Mouse (Mus musculus) cerebellum, adult 8-10 months (tissue): ENCODE results near the gene Suds3.

Experiments
- DNase-seq: peaks from one replicate; pipeline ENCODE4 v3.0.0; 2022

Suds3 gene

DNA sequence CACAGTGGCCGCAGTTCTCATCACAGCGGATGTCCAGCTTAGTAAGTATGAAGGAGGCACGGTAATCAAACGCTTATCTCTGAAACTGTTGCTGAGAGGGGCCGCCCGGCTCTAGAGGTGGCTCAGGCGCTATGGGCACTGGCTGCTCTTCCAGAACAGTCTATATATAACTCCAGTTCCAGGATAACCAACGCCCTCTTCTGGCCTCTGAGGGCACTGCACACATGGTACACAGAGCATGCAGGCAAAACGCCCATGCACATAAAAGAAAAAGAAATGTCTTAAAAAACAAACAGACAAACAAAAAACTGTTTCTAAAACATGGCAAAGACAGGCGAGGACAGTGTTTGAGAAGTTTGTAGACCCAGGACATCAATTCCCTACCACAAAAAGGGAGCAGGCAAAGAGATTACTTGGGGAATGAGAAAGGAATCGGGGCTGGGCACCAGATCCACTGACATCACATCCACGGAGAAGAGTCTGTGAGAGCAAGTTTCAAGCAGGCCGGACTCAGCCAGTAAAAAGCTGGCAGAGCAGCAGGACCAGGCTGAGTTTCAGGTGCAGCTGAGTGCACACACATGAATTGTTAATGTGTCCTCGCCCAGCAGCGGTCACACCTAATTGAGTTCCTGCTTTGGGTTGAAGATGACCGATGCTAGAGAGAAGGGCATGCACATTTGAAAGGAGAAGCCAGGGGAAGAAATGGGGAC is 4.7 kb downstream of the Suds3 start:
- no peak for DNase-seq

DNA sequence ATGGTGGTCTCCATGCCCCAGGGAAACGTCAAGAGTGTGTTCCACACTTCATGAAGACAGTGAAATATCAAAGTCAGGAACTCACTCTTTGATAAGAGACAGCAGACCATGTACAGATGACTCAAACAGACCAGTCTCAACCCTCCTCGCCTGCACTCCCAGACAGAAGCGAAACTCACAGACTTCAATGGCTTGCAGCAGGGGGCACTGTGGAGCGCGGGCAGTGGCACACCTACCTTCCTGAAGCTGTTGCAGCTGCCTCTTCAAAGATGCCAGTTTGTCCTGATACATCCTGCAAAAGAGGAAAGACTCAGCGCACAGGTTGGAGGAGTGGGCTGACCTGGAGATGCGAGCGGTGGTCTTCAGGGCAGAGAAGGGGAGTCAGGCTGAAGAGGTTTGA is 6.4 kb downstream of the Suds3 start:
- DNase-seq: no peak

DNA sequence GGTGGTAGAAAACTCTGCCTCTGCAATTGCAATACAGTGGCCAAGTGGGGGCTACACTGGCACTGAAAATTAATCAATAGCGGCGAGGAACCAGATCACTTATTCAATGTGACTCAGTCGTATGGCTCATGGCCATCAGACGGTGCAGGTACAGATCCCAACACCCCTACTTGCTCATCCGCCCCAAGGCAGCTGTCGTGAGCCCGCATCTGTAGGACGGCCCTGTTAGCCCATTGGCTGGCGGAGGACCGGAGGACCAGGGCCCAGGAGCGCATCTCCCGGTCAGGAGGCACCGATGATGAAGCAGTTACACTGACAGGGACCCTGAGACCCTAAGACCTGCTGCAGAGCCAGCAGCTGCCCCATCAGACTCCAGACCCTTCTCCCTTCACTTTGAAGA is 7.2 kb downstream of the Suds3 start:
- DNase-seq: no peak

DNA sequence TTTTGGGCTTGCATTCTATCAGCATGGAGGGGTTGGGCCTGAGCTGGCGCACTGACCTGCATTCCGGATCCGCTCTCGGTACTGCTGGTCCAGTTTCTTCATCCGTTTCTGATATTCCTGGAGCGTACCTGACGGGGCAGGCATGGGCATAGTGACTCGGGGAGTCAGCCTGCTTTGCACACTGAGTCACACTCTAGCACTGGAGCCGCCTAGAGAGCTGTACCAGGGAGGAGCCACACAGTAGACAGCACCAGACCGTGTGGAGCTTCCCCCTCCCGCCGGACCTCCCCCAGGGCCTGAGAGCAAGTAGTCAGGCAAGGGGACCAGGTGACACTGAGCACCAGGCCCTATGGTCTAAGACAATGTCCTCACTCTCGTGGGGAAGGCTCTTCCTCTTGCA is 7.6 kb downstream of the Suds3 start:
- no peak for DNase-seq

DNA sequence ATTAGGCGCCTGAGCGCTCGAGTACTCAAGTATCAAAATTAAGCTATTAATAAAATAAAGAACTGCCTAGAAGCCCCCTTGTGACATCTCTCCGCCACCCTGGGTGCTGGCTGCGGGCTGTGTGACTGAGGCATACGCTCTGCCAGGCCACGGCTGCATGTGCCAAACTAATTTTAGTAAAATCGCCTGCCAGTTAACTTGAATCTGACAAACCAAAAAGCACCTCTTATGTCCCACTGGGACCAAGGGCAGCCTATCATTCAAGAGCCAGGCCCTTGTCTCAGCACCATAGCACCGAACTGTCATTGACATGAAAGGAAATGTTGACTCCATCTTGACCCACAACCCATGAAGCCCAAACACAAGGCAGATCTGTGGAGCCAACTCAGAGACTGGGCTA is 10.2 kb downstream of the Suds3 start:
- no peak for DNase-seq

DNA sequence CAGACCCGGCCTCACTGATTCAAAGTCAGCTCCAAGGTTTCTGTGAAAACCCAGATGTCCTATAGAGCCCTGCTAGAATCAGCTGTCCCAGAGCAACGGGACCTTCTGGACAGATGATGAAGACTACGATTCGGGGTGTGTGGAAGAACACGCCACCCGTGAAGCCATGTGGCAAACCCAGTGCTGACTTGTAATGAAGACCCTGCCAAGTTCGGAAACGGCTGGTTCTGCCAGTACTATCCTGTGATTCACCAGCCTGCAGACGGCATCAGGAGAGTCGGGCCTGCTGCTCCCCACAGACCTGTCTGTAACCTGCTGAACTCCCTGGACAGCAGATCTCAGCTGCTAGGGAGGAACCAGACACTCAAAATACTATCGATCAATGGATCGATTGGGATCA is 11.6 kb downstream of the Suds3 start:
- DNase-seq: no peak

DNA sequence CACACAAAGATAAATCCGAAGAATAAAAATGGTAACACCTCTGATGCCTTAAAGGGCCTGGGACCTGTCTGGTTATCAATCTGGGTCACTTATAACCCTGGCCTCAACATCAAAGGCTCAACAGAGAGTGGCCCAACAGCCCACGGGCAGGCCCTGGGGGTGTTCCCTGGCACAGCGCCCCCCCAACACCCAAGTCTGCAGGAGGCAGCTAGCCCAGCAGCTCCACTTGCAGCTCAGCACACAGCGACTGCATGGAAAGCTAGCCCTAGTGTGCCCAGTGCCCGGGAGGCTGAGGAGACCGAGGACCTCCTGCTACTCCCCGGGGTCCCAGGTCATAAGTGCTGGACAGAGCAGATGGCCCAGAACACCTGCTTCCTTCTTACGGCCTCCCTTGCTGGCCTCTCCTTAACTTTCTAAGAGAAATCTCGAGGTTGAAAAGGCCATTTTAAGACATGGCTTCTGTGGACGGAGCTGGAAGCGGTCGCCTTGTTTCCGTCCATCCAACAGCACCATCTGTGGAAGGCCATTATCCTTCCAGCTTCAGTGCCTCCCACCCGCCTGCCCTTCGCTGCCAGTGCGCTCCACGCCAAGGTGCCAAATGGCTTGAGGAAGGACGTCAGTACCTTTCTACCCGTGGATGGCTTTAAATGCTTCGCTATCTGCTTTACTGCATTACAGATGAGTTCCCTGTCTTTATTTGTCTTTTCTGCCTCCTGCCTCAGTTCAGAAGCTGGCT is 12.6 kb downstream of the Suds3 start:
- DNase-seq: peak; percentile 55

DNA sequence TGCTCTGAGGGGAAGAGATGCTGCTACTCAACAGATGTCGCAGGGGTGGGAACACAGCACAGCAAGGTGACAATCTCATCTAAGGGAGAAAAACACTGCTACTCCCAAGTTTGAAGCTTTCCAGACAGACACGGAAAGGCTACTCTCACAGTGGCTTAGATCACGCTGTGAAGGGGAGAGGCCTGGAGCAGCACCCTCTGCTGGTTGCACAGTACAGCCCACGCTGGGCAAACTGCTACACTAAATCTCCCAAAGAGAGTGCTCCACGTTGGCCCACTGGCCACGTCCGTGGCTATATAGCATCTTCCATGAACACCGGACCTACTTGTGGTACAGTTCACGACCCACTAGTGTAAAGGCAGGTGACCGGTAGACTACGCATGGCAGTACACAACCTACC is 16.2 kb downstream of the Suds3 start:
- no peak for DNase-seq

DNA sequence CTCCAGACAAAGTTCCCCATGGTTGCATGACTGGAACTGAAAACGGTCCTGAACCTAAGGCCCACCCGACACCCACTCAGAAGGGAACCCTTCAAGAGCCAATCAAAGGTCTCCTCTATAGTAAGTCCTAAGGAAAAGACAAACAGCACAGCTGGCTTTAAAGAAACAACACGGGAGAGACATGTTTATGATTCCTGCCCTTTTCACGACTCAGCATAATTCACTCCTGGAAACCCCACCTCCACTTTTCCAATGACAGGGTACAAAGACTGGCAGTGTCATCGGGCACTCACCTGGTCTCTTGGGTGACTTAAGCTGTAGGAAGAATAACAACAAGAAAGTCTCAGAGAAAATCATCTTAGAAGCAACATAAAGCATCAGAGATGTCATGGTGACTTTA is 16.9 kb downstream of the Suds3 start:
- DNase-seq: no peak

DNA sequence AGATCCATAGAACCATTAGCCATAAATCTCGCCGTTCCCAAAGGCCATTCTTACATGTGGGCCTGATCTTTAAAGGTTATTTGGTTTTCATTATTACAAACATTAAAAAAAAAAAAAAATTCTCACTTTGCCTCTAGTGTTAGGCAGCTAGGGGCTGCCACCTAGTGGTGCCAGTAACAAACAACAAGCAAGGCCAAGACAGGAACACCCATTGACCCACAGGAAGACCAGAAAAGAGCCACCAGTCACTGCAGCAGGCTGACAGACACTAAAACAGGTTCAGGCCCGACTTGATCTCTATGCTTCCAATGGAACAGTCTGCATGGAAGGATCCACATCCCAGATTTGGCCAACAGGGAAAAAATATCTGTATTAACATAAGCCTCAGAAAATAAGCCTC is 19.2 kb downstream of the Suds3 start:
- peak; percentile 61 for DNase-seq

DNA sequence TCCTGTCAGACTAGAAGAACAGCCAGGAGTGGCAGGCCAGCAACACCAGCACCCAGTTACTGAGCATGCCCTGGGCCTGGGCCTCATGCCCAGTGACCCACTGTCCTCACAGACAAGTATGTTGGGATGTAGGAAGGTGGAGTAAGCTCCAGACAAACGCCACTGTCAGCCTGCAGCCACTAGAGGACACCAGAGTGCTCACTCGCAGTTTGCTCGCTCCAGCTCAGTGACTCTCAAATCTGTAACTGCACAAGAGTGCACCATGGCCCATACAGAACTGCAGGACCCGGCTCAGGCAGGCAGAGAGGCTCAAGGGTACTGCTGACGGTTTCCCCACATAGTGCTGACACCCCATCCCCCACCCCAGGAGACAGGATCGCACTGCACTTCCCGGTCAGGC is 21.5 kb downstream of the Suds3 start:
- DNase-seq: peak; percentile 53

DNA sequence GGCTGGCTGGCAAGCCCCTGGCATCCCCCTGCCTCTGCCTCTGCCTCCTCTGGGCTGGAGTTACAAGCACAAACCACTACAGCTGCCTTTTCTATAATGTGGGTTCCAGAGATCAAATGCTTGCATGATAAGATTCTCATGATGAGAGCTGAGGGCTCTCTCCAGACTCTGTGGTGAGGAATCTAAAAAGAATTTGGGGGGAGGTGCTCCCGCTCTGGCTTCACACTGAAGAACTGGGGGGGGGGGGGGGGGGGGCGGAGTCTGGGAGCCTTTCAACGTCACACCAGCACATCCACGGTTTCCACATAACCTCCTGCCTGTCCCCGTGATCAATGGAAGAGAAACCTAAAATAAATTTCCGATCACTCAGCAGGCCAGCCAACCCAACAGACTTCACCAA is 26.1 kb downstream of the Suds3 start:
- DNase-seq: no peak

DNA sequence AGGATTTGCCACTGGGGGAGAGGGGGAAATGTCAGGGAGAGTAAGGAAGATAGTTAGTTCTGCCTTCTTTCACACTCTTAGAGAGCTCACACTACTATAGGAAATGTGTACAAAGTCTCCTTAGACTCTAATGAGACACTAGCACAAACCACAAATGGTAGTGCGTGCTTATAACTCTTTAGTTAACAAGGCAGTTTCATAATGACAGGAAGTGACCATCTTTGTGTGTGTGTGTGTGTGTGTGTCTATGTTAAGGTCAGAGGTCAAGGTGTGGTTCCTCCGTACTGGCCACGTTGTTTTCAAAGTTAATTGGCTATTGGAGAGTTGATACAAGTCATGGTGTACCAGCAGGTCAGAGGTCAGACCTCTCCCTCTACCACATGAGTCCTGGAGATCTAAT is 26.8 kb downstream of the Suds3 start:
- DNase-seq: no peak

DNA sequence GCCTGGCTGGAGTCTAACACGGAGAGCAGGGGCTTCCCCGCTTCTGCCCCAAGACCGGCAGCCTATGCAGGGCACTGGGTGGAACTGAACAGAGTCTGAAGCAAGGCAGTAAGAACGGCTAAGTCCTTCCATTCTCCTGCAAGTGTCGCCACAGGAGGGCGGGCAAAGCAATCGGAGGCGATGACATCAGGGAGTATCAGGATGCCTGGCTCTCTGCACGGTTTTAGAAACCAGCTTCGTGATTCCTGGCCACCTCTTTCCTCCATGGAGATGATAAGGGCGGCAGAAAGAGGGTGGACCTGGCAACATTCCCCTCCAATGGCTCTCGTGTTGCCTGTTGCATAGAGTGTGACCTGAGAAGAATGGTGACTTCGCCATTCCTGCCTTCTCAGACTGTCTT is 28.2 kb downstream of the Suds3 start:
- DNase-seq: no peak

DNA sequence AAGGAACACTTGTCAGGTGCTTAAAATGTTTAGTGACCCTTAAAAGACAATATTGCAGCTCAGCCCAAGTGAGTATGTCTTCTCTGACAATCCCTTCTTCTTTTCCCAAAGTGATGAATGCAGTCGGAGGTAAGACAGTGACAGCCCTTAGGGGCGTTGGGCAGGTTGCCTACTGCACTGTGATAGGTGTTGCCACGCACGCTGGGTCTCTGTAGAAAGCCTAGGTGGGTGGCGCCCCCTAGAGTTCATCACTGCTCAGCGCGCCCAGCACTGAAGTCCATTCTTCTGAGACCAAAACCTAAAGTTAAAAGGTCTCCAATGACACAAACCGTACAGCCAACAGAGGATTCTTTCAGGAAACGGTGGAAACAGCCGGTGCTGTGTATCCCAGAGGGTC is 46.4 kb downstream of the Suds3 start:
- DNase-seq: peak; percentile 83

DNA sequence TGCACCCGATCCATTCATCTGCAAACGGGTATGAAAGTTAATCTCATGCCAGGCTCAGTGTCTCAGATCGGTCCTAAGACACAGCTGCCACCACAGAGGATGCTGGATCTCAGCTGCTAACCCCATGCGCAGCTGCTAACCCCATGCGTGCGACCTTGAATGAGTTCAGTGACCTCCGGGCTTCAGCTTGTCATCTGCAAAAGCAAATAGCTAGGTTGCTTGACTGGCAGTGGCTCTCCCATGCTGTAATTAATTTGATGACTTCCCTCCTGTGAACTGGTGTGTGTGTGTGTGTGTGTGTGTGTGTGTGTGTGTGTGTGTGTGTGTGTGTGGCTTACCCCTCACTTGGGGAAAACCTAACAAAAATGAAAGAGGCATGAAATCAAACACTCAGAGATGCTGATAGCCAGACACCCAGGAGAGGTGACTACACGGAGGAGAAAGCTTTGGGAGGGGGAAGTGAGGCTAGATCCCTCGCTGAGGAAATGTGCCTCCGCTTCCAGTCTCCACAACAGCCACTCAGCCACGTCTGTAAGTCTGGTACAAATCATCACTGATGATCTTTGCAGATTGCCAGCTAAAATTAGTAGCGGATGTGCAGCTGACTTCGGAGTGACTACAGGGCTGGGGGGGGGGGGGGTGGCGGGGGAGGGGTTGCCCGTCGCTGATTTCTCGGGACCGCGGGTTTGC is 47.0 kb downstream of the Suds3 start:
- DNase-seq: no peak

DNA sequence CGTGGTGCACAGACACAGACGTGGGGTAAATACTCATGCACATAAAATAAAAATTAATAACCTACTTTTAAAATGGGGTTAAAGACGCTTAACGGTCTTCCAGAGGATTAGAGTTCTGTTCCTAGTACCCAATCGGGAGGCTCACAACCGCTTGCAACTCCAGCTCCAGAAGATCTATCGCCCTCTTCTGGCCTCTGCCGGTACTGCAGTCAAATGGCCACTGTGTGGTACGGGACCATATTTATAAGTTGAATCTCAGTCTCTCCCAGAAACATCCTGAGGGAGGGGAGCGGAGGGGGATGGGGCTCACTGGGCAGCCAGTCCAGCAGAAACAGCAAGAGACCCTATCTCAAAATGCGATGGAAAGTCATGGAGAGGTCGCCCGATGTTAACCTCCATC is 47.7 kb downstream of the Suds3 start:
- DNase-seq: no peak

DNA sequence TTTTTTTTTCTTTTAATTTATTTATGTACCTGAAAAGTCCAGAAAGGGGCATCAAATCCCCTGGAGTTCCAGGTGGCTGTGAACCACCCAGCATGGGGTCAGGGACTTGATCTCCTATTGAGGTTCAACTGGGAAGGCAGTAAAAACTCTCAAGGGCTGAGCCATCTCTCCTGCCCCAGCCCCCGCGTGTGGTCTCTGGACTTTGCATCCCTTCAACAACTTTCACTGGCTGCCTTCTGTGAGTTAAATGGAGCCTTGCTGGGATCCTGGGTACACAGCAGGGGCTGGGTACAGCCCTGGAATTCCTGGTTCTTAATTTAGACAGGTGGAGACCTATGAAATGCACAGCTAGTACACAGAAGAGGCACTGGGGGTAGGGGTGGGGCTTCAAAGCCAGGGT is 54.7 kb downstream of the Suds3 start:
- DNase-seq: peak; percentile 45

DNA sequence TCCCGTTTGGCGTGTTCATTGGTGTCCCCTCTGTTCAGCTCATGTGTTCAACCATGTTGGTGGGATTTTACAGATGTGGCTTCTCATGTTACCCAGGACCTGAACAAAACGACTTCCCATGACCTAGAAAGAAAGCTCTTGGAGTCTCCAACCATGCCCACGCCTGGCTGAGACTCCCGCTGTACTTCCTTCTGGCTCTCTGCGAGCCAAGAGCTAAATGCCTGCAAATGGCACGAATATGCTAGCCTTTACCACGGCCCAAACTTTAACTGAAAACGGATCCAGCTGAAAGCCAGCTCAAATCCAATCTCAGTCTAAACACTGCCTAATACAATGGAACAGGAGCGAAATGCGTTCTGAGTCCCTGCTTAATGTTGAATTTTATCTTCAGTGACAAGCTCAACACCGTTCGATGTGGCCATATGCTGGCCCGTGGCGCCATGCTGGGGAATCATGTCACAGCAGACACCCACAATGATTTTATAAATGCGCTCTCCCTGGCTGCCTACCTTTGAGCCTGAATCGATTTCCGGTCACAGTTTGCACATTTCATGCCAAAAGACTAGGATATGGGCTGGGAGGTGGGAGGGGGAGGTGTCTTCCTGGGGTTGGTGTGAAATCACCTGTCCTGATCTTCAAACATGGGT is 55.3 kb downstream of the Suds3 start:
- DNase-seq: peak; percentile 86

DNA sequence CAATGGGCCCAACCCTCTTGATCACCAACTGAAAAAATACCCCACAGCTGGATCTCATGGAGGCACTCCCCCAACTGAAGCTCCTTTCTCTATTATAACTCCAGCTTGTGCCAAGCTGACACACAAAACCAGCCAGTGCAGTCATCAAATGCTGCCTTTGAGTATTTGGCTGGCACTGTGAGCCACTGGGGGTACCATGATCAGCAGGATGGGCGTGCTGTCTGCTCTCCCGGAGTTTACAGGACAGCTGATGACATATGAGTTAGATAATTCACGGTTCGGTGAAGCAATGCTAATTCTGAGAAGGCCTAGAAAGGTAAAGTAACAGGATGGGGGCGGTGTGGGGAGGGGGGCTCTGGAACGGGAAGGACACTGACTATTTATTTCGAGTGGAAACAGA is 66.0 kb downstream of the Suds3 start:
- no peak for DNase-seq

DNA sequence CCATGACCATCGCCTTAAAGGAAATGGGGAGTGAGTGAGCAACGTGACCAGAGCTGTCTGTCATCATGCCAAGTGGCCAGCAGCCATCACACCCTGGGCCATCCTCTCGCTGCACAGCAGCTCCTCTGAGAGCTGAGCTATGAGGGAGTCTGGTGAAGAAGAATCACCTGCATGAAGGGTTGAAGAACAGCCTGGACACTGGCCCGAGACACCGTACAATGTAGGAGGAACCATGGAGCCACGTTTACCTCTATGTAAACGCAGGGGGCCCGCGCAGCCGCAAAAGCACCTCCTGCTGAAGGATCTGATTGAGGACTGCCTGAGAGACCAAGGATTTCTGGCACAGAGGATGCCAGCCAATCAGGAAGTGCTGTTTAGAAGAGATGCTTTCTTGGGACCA is 70.8 kb downstream of the Suds3 start:
- peak; percentile 63 for DNase-seq

DNA sequence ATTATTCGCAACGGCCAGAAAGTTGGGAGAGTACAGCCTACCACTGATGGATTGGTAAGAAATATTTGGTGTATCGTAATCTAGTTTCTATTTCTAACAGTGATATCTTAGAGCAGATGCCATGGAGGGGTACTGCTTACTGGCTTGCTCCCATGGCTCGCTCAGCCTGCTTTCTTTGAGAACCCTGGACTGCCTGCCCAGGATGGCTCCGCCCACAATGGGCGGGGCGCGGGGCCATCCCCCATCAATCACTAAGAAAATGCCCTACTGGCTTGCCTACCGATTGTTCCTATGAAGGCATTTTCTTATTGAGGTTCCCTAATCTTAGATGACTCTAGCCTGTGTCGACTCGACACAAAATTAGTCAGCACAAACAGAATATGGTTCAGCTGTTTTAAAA is 73.3 kb downstream of the Suds3 start:
- DNase-seq: no peak
